Comparison of ENCODE assay signal across 14 mouse cellular contexts in genomic region chr12:111333020-111333605, GRCm38 (mm10). TPM values are rescaled to one million over a fixed set of nuclear protein-coding genes. Genes with fewer than 3 reads are reported as not detected.
DNase-seq lines count a peak whose midpoint lies in the region; TF ChIP-seq lines count a peak whose summit lies in the region.
"Had no signal": no experiment of that assay in that cellular context is flagged by ENCODE, and none has a peak within 500 bp of the region (broad histone marks: within the 10 kb centered on the region; RNA-seq: fewer than 3 reads in every experiment).

No protein-coding gene starts in this region.

- H3K4me3 ChIP-seq in gastrocnemius, adult 2 months, result no peak overlapping the region
- H3K4me3 ChIP-seq in layer of hippocampus, adult 2 months, result no peak overlapping the region
- H3K4me3 ChIP-seq: left cerebral cortex, adult 2 months; liver, embryonic 13.5 days; neural tube, embryonic 12.5 days had no signal

- intact Hi-C loops in gastrocnemius, adult 2 months (cut with DNase I), result no loop called here

- no peak for TF ChIP-seq CTCF in gastrocnemius, adult 2 months (IDR thresholded peaks at IDR 0.05)
- TF ChIP-seq CTCF in layer of hippocampus, adult 2 months (conservative IDR thresholded peaks at IDR 0.05), result peak; percentile 23; the same call in 1 of the 2 replicates
- no peak for TF ChIP-seq CTCF in brain, embryonic 14.5 days (IDR thresholded peaks at IDR 0.05; ENCODE audit: borderline replicate concordance, extremely low read depth, insufficient read depth, insufficient read length)

- peak; percentile 48 for DNase-seq in gastrocnemius, adult 2 months
- DNase-seq in gastrocnemius, adult 18-20 months (ENCODE audit: low spot score), result no peak
- DNase-seq in layer of hippocampus, adult 2 months (ENCODE audit: low spot score in 2 of 2), result peak in 1 of 2 experiments; percentile 15
- no peak for DNase-seq in layer of hippocampus, adult 11-12 months (ENCODE audit: low spot score)
- peak; percentile 55 for DNase-seq in brain, embryonic 14.5 days (ENCODE audit: low read depth)
- peak; percentile 58 to 61 for DNase-seq in cerebellum, postnatal 36 days
- DNase-seq in adipocyte (ENCODE audit: low spot score), result no peak
- DNase-seq: kidney, adult 11 months; kidney, postnatal 36 days; liver, embryonic 13.5 days; lung, postnatal 36 days; midbrain, embryonic 14.5 days had no signal

- peak overlapping the region; percentile 43; the same call in 1 of the 2 replicates for H3K27ac ChIP-seq in gastrocnemius, adult 2 months
- H3K27ac ChIP-seq in layer of hippocampus, adult 2 months, result no peak overlapping the region
- H3K27ac ChIP-seq: left cerebral cortex, adult 2 months; liver, embryonic 13.5 days; neural tube, embryonic 12.5 days had no signal

- no peak for TF ChIP-seq POLR2A in brain, embryonic 14.5 days (IDR thresholded peaks at IDR 0.05; ENCODE audit: borderline replicate concordance, extremely low read depth, insufficient read depth, insufficient read length, poor library complexity, severe bottlenecking)

RNA-seq across cellular contexts. Expression of gene Cdc42bpb, which starts 44.4 kb away (rescaled TPM):
- 10 to 100 TPM; 16.3 to 24.3 TPM for total RNA-seq in gastrocnemius, adult 2 months (2021)
- total RNA-seq in gastrocnemius, adult 18-20 months (2021), result 10 to 100 TPM; 17.3 to 21.2 TPM
- total RNA-seq in layer of hippocampus, adult 2 months (2021), result 100 to 1,000 TPM; 113 to 122 TPM
- 236 and 250 TPM in 2 replicates for polyA plus RNA-seq in brain, embryonic 14.5 days (2012; rRNA removed)

Comparison
In these comparisons a context has a peak if more than half of its experiments do, and no peak if none do; other contexts are left out.
1. DNase-seq: peak in gastrocnemius, adult 2 months (single experiment), brain, embryonic 14.5 days (single experiment) and cerebellum, postnatal 36 days (2 of 2); none in gastrocnemius, adult 18-20 months (single experiment), layer of hippocampus, adult 11-12 months (single experiment) and adipocyte (single experiment).
2. RNA of gene Cdc42bpb, which starts 44.4 kb away (total RNA-seq): 113 to 122 TPM in layer of hippocampus, adult 2 months; 16.3 to 24.3 TPM in gastrocnemius, adult 2 months and 17.3 to 21.2 TPM in gastrocnemius, adult 18-20 months; every median in the first group is over 4 times any median in the second.